Mouse (Mus musculus) G1E (cell line): ENCODE measurements at regions not wholly inside any gene's neighbourhood (a gene's known extent, or its start where the extent isn't known, plus 50 kb on each side); places are given as distances from the start of the nearest gene placed in this dataset.

Experiments
- ATAC-seq: 2 replicates; pipeline ENCODE4 v1.8.0; 2016; ENCODE audit warnings: mild to moderate bottlenecking; ENCODE audit not compliant: insufficient number of reproducible peaks, poor library complexity, low FRiP score, severe bottlenecking; ENCODE audit errors: extremely low read depth
- DNase-seq: peaks from one replicate; pipeline ENCODE4 v3.0.0; 2012; ENCODE audit warnings: low spot score
- H3K27me3 ChIP-seq: 2 replicates; pipeline ENCODE4 v1.6.1; 2012; ENCODE audit warnings: mild to moderate bottlenecking, low read length, inconsistent platforms; ENCODE audit not compliant: insufficient read depth
- H3K36me3 ChIP-seq: replicated peaks from 2 replicates; pipeline ENCODE3; 2012; ENCODE audit warnings: mild to moderate bottlenecking, inconsistent platforms
- H3K4me1 ChIP-seq: 2 replicates; pipeline ENCODE4 v1.6.1; 2012; ENCODE audit warnings: low read depth, low read length, inconsistent platforms, mixed read lengths; ENCODE audit not compliant: insufficient read depth
- H3K4me3 ChIP-seq: 2 replicates; pipeline ENCODE4 v1.5.1; 2012; ENCODE audit warnings: low read depth, mild to moderate bottlenecking, inconsistent platforms, low read length, moderate library complexity, mixed read lengths
- H3K9me3 ChIP-seq: replicated peaks from 2 replicates; pipeline ENCODE4 v1.6.1; 2012; ENCODE audit warnings: inconsistent platforms
- CTCF ChIP-seq: IDR thresholded peaks from 2 replicates; pipeline ENCODE4 v1.5.1; 2012; ENCODE audit warnings: low read depth, low read length, inconsistent platforms, mixed read lengths
- GATA1 ChIP-seq: IDR thresholded peaks from 2 replicates; pipeline ENCODE4 v1.6.1; 2012; ENCODE audit warnings: borderline replicate concordance, low read length, inconsistent platforms, mixed read lengths
- GATA2 ChIP-seq: IDR thresholded peaks from 2 replicates; pipeline ENCODE4 v1.6.1; 2012; ENCODE audit warnings: low read depth, low read length, inconsistent platforms, borderline replicate concordance
- POLR2AphosphoS5 ChIP-seq: IDR thresholded peaks from 2 replicates; pipeline ENCODE4 v1.6.1; 2012; ENCODE audit warnings: low read depth, low read length, inconsistent platforms; ENCODE audit not compliant: insufficient replicate concordance
- TAL1 ChIP-seq: conservative IDR thresholded peaks from 2 replicates; pipeline ENCODE4 v1.6.1; 2012; ENCODE audit warnings: low read depth, low read length, inconsistent platforms, mixed read lengths

- Histone ChIP-seq H3K27me3 (peaks cover 3% of the 10 kb centered on the region; the same call in 1 of the 2 replicates), H3K9me3 (no peaks in the 10 kb centered on the region), H3K36me3 (no peaks in the 10 kb centered on the region), H3K4me1 (no peaks in the 10 kb centered on the region), H3K4me3 (no peak overlapping the region)
- DNase-seq (no peak), ATAC-seq (no peak)
- TF ChIP-seq TAL1, result no peak
- no peak for TF ChIP-seq POLR2AphosphoS5
- no peak for TF ChIP-seq GATA1
- TF ChIP-seq GATA2, result no peak
Observed at GRCm38 (mm10) chr13:47335996-47336684, 213.7 kb downstream of the Rnf144b start.

- H3K27me3 ChIP-seq, result peaks cover 3% of the 10 kb centered on the region; the same call in 1 of the 2 replicates
- TF ChIP-seq GATA1 (no peak), POLR2AphosphoS5 (no peak), CTCF (no peak), GATA2 (no peak), TAL1 (no peak)
- no peaks in the 10 kb centered on the region for H3K36me3 ChIP-seq
- DNase-seq (no peak), ATAC-seq (no peak)
- H3K4me1 ChIP-seq, result no peaks in the 10 kb centered on the region
- H3K9me3 ChIP-seq, result no peaks in the 10 kb centered on the region
- H3K4me3 ChIP-seq, result no peak overlapping the region
Observed at GRCm38 (mm10) chr13:47336865-47337441, 214.5 kb downstream of the Rnf144b start.

- Histone ChIP-seq H3K4me3 (no peak overlapping the region), H3K9me3 (no peaks in the 10 kb centered on the region), H3K4me1 (no peaks in the 10 kb centered on the region), H3K36me3 (no peaks in the 10 kb centered on the region), H3K27me3 (peaks cover 3% of the 10 kb centered on the region; the same call in 1 of the 2 replicates)
- no peak for TF ChIP-seq CTCF
- no peak for TF ChIP-seq GATA2
- no peak for TF ChIP-seq POLR2AphosphoS5
- TF ChIP-seq GATA1, result no peak
- no peak for TF ChIP-seq TAL1
- DNase-seq (no peak), ATAC-seq (no peak)
Observed at GRCm38 (mm10) chr13:47339411-47339810, 217.0 kb downstream of the Rnf144b start.

GRCm38 (mm10) chr13:47342361-47342760 is 219.9 kb downstream of the Rnf144b start:
- H3K27me3 ChIP-seq, result no peaks in the 10 kb centered on the region
- no peaks in the 10 kb centered on the region for H3K36me3 ChIP-seq
- ATAC-seq (no peak), DNase-seq (no peak)
- TF ChIP-seq TAL1, result no peak
- no peaks in the 10 kb centered on the region for H3K9me3 ChIP-seq
- H3K4me3 ChIP-seq, result no peak overlapping the region
- H3K4me1 ChIP-seq, result no peaks in the 10 kb centered on the region

GRCm38 (mm10) chr13:47345576-47345975 is 223.1 kb downstream of the Rnf144b start:
- no peak for DNase-seq
- no peak for TF ChIP-seq GATA2
- TF ChIP-seq CTCF, result no peak
- TF ChIP-seq GATA1, result no peak
- no peak for TF ChIP-seq TAL1
- no peak for TF ChIP-seq POLR2AphosphoS5
- no peaks in the 10 kb centered on the region for H3K9me3 ChIP-seq
- H3K4me1 ChIP-seq, result no peaks in the 10 kb centered on the region
- no peaks in the 10 kb centered on the region for H3K36me3 ChIP-seq
- H3K27me3 ChIP-seq, result no peaks in the 10 kb centered on the region
- no peak overlapping the region for H3K4me3 ChIP-seq
- no peak for ATAC-seq

GRCm38 (mm10) chr13:47347835-47348234 is 225.4 kb downstream of the Rnf144b start:
- no peaks in the 10 kb centered on the region for H3K9me3 ChIP-seq
- no peak overlapping the region for H3K4me3 ChIP-seq
- TF ChIP-seq GATA2 (no peak), CTCF (no peak), GATA1 (no peak), POLR2AphosphoS5 (no peak), TAL1 (no peak)
- H3K36me3 ChIP-seq, result no peaks in the 10 kb centered on the region
- H3K27me3 ChIP-seq, result no peaks in the 10 kb centered on the region
- DNase-seq (no peak), ATAC-seq (no peak)
- no peaks in the 10 kb centered on the region for H3K4me1 ChIP-seq
